Mouse (Mus musculus): ENCODE results near the gene Asic4. TPM values are rescaled to one million over a fixed set of nuclear protein-coding genes. Genes with fewer than 3 reads are reported as not detected.
A peak's percentile ranks its signal among the peaks of the same experiment; 100 is the strongest.

Gene Asic4
- polyA plus RNA-seq, 1 experiment from 2014 or later = 2.9 TPM

- H3K9me3 ChIP-seq (ENCODE audit: control insufficient read depth, low read length) = no peaks in the 10 kb centered on the region
- WGBS = 9% methylated on average over 14 of the region's 14 CpGs
- no peaks in the 10 kb centered on the region for H3K36me3 ChIP-seq (ENCODE audit: control insufficient read depth, insufficient read depth, low read length)
- H3K27me3 ChIP-seq (ENCODE audit: control insufficient read depth, insufficient read depth, low read length) = peaks cover 5% of the 10 kb centered on the region
- no peak for DNase-seq (ENCODE audit: low spot score)
- 0 out of 2 replicates have a peak overlapping the region, but pooled peaks have one; percentile 9 for H3K4me2 ChIP-seq (ENCODE audit: low read depth)
- peak overlapping the region; percentile 75 for H3K27ac ChIP-seq (ENCODE audit: low read depth, low read length)
- 0 out of 2 replicates have a peak, but pooled peaks have one; percentile 14 for ATAC-seq (ENCODE audit: insufficient read depth, low FRiP score, low TSS enrichment)
- H3K4me1 ChIP-seq (ENCODE audit: control insufficient read depth, insufficient read depth, low read length) = peaks cover 45% of the 10 kb centered on the region
- H3K4me3 ChIP-seq (ENCODE audit: low read depth, low read length) = no peak overlapping the region
- H3K9ac ChIP-seq (ENCODE audit: low read length) = no peak overlapping the region
These were observed 6.7 kb downstream of the Asic4 start for GRCm38 (mm10) chr1:75456746-75457564.

DNA sequence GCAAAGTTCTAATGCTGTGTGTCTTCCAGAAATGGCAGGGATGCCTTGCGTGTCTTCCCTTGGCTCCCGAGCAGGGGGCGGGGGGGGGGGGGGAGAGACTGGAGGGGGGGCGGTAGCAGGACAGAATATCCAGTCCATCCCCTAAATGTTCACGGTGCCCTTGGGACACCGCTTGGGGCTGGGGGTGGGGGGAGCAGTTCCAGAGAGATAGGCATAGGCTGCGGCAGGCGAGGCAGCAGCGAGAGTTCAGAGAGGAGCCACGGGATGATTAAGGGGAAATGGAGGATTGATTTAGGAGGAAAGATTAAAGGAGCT lies 7.4 kb downstream of the Asic4 start:
- H3K4me2 ChIP-seq (ENCODE audit: low read depth) = peak overlapping the region; percentile 39; the same call in 1 of the 2 replicates
- H3K9ac ChIP-seq (ENCODE audit: low read length) = peak overlapping the region; percentile 26; the same call in 1 of the 2 replicates
- DNase-seq (ENCODE audit: low spot score) (peak; percentile 58), ATAC-seq (ENCODE audit: insufficient read depth, low FRiP score, low TSS enrichment) (peak; percentile 42)
- H3K4me1 ChIP-seq (ENCODE audit: control insufficient read depth, insufficient read depth, low read length) = peaks cover 45% of the 10 kb centered on the region
- H3K9me3 ChIP-seq (ENCODE audit: control insufficient read depth, low read length) = no peaks in the 10 kb centered on the region
- peak overlapping the region; percentile 75 for H3K27ac ChIP-seq (ENCODE audit: low read depth, low read length)
- H3K36me3 ChIP-seq (ENCODE audit: control insufficient read depth, insufficient read depth, low read length) = no peaks in the 10 kb centered on the region
- no peak overlapping the region for H3K4me3 ChIP-seq (ENCODE audit: low read depth, low read length)
- 0 out of 2 replicates have a peak, but pooled peaks cover 2% of the 10 kb centered on the region for H3K27me3 ChIP-seq (ENCODE audit: control insufficient read depth, insufficient read depth, low read length)
- WGBS = 3% methylated on average over 6 of the region's 10 CpGs

GRCm38 (mm10) chr1:75458025-75458788 lies 8.0 kb downstream of the Asic4 start:
- 0 out of 2 replicates have a peak, but pooled peaks cover 2% of the 10 kb centered on the region for H3K27me3 ChIP-seq (ENCODE audit: control insufficient read depth, insufficient read depth, low read length)
- H3K9me3 ChIP-seq (ENCODE audit: control insufficient read depth, low read length) = no peaks in the 10 kb centered on the region
- no peaks in the 10 kb centered on the region for H3K36me3 ChIP-seq (ENCODE audit: control insufficient read depth, insufficient read depth, low read length)
- peak overlapping the region; percentile 26 for H3K9ac ChIP-seq (ENCODE audit: low read length)
- peak overlapping the region; percentile 7; the same call in 1 of the 2 replicates for H3K4me3 ChIP-seq (ENCODE audit: low read depth, low read length)
- ATAC-seq (ENCODE audit: insufficient read depth, low FRiP score, low TSS enrichment) = peak; percentile 46
- peak overlapping the region; percentile 75 for H3K27ac ChIP-seq (ENCODE audit: low read depth, low read length)
- H3K4me1 ChIP-seq (ENCODE audit: control insufficient read depth, insufficient read depth, low read length) = peaks cover 42% of the 10 kb centered on the region
- 2% methylated on average over 42 of the region's 42 CpGs for WGBS
- DNase-seq (ENCODE audit: low spot score) = peak; percentile 72
- H3K4me2 ChIP-seq (ENCODE audit: low read depth) = peak overlapping the region; percentile 39

- Histone ChIP-seq H3K9ac (ENCODE audit: low read length) (peak overlapping the region; percentile 26), H3K27ac (ENCODE audit: low read depth, low read length) (peak overlapping the region; percentile 75), H3K4me1 (ENCODE audit: control insufficient read depth, insufficient read depth, low read length) (peaks cover 42% of the 10 kb centered on the region), H3K9me3 (ENCODE audit: control insufficient read depth, low read length) (no peaks in the 10 kb centered on the region), H3K4me2 (ENCODE audit: low read depth) (peak overlapping the region; percentile 39), H3K4me3 (ENCODE audit: low read depth, low read length) (peak overlapping the region; percentile 7; the same call in 1 of the 2 replicates), H3K36me3 (ENCODE audit: control insufficient read depth, insufficient read depth, low read length) (no peaks in the 10 kb centered on the region), H3K27me3 (ENCODE audit: control insufficient read depth, insufficient read depth, low read length) (0 out of 2 replicates have a peak, but pooled peaks cover 2% of the 10 kb centered on the region)
- no peak for ATAC-seq (ENCODE audit: insufficient read depth, low FRiP score, low TSS enrichment)
- no peak for DNase-seq (ENCODE audit: low spot score)
- 20% methylated on average over 23 of the region's 23 CpGs for WGBS
These were observed 8.8 kb downstream of the Asic4 start for GRCm38 (mm10) chr1:75458789-75459684.

- 80% methylated on average over 7 of the region's 7 CpGs for WGBS
- Histone ChIP-seq H3K9ac (ENCODE audit: low read length) (no peak overlapping the region), H3K4me1 (ENCODE audit: control insufficient read depth, insufficient read depth, low read length) (peaks cover 35% of the 10 kb centered on the region), H3K4me3 (ENCODE audit: low read depth, low read length) (no peak overlapping the region), H3K9me3 (ENCODE audit: control insufficient read depth, low read length) (no peaks in the 10 kb centered on the region), H3K36me3 (ENCODE audit: control insufficient read depth, insufficient read depth, low read length) (no peaks in the 10 kb centered on the region), H3K27me3 (ENCODE audit: control insufficient read depth, insufficient read depth, low read length) (peaks cover 2% of the 10 kb centered on the region; the same call in 1 of the 2 replicates), H3K27ac (ENCODE audit: low read depth, low read length) (no peak overlapping the region), H3K4me2 (ENCODE audit: low read depth) (no peak overlapping the region)
- DNase-seq (ENCODE audit: low spot score) (no peak), ATAC-seq (ENCODE audit: insufficient read depth, low FRiP score, low TSS enrichment) (no peak)
These were observed 10.1 kb downstream of the Asic4 start for GRCm38 (mm10) chr1:75460297-75460696.

DNA sequence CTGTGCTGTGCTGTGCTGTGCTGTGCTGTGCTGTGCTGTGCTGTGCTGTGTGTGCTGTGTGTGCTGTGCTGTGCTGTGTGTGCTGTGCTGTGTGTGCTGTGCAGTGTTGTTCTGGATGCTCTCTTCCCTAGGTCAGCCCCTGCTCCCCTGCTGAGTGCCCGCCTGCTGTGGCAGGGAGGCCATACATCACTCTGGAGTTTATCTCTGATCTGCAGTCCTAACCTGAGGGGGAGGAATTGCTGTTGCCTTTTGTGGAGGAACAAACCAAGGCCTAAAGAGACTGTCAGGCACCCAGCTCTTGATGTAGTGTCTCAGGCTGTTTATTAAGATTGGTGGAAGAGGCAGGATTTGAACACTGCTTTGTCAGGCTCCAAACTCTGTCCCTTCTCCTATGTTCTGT lies 12.4 kb downstream of the Asic4 start:
- Histone ChIP-seq H3K36me3 (ENCODE audit: control insufficient read depth, insufficient read depth, low read length) (no peaks in the 10 kb centered on the region), H3K4me2 (ENCODE audit: low read depth) (no peak overlapping the region), H3K4me3 (ENCODE audit: low read depth, low read length) (no peak overlapping the region), H3K4me1 (ENCODE audit: control insufficient read depth, insufficient read depth, low read length) (peaks cover 20% of the 10 kb centered on the region; the same call in 1 of the 2 replicates), H3K9me3 (ENCODE audit: control insufficient read depth, low read length) (no peaks in the 10 kb centered on the region), H3K27me3 (ENCODE audit: control insufficient read depth, insufficient read depth, low read length) (peaks cover 3% of the 10 kb centered on the region; the same call in 1 of the 2 replicates), H3K27ac (ENCODE audit: low read depth, low read length) (no peak overlapping the region), H3K9ac (ENCODE audit: low read length) (no peak overlapping the region)
- ATAC-seq (ENCODE audit: insufficient read depth, low FRiP score, low TSS enrichment) (no peak), DNase-seq (ENCODE audit: low spot score) (no peak)
- 8% methylated on average over 1 of the region's 1 CpGs for WGBS

- Histone ChIP-seq H3K9ac (ENCODE audit: low read length) (no peak overlapping the region), H3K27me3 (ENCODE audit: control insufficient read depth, insufficient read depth, low read length) (peaks cover 3% of the 10 kb centered on the region; the same call in 1 of the 2 replicates), H3K4me3 (ENCODE audit: low read depth, low read length) (no peak overlapping the region), H3K27ac (ENCODE audit: low read depth, low read length) (no peak overlapping the region), H3K36me3 (ENCODE audit: control insufficient read depth, insufficient read depth, low read length) (no peaks in the 10 kb centered on the region), H3K9me3 (ENCODE audit: control insufficient read depth, low read length) (no peaks in the 10 kb centered on the region), H3K4me2 (ENCODE audit: low read depth) (no peak overlapping the region), H3K4me1 (ENCODE audit: control insufficient read depth, insufficient read depth, low read length) (peaks cover 14% of the 10 kb centered on the region; the same call in 1 of the 2 replicates)
- 87% methylated on average over 5 of the region's 5 CpGs for WGBS
- no peak for DNase-seq (ENCODE audit: low spot score)
- ATAC-seq (ENCODE audit: insufficient read depth, low FRiP score, low TSS enrichment) = no peak
These were observed 13.5 kb downstream of the Asic4 start for GRCm38 (mm10) chr1:75463652-75464204.
